Mouse (Mus musculus): ENCODE measurements around the gene Jph4.

Gene Jph4

DNA sequence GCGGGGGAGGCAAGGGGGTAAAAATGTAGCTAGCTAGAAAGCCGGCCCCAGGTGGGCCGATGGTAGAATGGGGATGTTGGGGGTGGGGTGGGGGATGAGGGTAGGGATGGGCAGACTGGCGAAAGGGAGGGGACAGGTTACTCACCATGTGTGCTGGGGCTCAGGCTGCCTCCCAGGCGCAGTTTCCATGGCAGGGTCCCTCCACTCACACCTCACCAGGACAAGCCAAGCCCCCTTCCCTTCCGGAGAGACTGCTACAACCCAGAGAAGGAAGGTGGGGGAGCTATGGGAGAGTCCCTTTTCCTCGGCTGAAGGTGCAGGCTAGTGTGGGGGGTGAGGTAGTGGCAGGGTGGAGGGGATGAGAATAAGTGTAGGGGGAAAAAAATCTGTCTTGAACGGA lies 889 bp downstream of the Jph4 start:
- no peak for DNase-seq

DNA sequence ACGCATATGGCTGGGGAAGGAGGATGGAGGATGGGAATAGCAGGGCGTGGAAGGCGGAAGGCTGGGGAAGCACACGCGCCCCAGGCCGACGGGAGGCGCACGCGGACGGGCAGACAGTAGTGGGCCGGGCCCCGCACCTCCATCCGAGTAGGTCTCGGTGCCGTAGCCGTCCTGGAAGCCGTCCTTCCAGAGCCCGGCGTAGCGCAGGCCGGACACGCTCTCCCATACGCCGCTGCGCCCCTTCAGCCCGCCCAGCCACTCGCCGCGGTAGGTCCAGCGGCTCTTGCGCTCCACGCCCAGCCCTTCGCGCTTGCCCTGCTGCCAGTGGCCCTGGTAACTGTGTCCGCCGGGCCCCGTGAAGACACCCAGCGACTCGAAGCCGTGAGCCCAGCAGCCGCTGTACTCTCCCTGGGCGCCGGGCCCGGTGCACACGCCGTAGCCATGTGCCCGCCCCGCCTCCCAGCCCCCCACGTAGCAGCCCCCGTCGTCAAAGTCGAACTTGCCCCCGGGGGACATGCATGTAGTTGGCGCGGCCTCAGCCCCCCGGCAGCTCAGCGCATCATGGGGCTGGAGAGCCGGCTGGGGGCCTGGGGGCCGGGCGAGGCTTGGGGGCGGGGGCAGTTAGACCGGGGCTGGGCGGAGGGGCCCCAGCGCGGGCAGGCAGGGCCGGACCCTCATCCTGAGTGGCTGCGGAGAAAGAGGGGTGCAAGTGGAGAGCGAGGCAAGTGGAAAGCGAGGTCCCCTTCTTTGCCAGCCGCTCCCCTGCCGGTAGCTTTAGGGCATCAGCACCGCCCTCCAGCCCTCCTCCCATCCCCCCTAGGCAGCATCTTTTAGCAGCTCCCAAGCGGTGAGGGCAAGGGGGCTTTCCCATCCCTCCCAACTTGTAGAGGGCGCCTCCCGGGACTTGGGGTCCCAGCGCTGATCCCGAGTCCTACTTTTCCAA lies 1.7 kb downstream of the Jph4 start:
- DNase-seq: peak; percentile 75

DNA sequence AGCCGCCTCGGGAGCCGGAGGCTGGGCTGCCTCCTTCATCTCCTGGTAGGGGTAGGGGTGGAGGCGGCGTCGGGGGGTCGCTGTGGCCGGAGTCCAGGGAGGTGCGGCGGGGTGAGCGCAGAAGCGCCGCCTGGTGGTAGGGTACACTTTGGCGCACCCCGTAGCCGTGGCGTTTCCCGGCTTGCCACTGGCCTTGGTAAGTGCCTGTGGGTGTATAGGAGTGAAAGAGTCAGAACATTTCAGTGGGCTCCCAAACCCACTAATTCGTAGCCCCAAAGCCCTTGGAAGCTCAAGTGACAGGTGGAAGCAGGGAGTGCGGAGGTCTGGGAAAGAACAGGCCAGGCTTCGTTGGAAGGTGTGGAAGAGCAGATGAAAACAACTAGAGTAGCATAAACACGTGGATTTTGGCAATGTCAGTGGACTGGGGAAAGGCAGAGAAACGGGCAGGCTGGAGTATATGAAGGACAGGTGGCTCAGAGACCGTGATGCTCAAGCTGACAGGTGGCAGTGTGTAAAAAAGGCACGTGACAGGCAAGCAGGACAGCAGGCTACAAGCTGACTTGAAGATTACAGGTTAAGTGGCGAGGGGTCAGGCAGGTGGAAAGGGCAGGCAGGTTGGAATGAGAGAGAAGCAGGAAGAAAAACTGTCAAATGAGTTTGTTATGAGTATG lies 2.6 kb downstream of the Jph4 start:
- no peak for DNase-seq

DNA sequence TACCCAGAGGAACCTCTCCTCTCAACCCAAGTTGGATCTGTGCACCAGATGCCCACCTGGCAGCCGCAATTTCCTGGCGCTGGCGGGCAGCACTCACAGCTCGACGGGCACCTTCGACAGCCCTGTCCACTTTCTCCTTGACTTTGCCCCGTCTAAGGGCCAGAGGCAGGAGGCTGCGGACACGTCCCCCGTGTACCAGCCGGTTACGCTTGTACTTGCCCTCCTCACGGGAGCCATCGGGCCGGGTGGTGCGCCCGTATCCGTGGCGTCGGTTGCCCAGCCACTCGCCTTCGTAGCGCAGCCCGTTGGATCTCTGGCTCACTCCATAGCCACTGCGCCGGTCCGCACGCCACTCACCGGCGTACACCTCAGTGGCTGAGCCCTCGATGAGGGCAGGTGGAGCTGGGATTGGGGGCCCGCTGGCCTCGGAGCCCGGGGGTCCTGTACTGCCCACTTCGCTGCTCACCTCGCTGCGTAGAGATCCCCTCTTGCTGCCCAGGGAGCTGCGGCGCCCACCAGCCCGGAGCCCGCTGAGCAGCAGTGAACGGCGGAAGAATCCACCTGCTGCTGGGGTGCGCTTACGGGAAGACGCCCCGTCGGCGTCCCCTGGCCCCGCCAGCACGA lies 3.3 kb downstream of the Jph4 start:
- no peak for DNase-seq

DNA sequence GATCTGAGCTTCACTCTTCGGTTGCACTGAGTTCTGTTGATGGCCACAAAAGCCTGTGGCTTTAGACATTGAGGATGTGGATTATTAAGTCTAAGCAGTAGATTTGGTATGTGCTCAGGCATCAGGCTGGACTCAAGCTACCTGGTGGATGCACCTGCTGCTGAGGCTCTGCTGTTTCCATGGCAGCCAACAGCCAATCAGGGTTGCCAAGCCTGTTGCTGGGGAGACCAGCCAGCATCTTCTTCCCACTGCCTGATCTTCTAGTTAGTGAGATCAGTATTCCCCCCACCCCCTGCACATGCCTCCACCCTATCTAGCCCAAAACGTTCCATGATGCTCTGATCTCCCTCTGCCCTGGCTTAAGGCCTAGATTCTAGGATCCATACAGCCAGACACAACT lies 5.0 kb downstream of the Jph4 start:
- no peak for DNase-seq

DNA sequence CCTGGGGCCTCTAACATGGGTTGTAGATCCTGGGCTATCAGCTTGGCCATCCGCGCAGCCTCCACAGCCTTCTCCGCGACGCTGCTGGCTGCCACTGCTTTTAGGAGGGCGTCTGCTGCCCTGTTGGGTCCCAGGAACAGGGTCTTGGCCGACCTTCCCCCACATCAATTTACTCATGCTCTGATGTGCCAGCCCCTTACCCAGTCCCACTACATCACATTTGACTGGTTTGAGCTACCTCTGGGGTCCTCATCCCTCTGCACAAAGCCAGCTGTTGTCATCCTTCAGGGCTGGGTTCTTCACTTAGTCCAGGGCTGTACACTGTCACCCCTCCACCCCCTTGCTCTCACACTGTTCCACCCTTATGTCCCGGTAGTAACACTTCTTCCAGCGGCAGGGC lies 6.7 kb downstream of the Jph4 start:
- no peak for DNase-seq

DNA sequence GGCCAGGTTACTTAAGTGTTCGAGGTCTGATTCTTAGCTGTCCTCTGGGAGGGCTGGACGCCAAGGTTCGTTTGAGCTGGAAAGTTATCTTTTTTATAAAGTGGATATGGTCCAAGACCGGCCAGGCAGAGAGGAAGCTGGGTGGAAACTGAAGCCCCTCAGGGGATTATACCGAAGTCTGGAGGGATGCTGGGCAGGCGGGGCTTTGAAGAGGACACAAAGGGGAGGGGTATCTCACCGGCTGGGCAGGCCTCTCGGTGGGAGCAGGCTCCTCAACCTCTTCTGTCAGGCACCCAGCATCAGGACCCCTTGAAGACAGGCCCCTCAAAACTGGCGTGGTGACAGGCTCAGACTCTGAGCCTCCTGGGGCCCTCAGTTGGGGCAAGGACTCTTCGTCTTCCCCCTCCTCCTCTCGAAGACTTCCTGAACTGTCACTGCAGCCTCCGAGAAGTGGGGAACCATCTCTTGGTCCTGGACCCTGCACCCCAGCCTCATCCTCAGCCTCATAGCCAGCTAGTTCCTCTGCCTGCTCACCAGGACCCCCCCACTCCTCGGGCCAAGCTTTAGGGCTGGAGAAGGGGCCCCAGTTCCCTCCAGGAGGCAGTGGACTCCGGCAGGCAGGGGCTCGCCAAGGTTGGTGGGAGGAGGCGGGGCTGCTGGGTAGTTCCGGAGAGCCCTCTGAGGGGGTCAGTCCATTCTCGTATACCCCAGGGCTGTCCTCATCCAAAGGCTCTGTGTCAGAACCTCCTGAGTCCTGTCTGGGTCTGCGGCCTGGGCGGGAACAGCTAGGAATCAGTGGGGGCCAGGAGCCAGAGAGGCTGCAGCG lies 7.5 kb downstream of the Jph4 start:
- DNase-seq: no peak

DNA sequence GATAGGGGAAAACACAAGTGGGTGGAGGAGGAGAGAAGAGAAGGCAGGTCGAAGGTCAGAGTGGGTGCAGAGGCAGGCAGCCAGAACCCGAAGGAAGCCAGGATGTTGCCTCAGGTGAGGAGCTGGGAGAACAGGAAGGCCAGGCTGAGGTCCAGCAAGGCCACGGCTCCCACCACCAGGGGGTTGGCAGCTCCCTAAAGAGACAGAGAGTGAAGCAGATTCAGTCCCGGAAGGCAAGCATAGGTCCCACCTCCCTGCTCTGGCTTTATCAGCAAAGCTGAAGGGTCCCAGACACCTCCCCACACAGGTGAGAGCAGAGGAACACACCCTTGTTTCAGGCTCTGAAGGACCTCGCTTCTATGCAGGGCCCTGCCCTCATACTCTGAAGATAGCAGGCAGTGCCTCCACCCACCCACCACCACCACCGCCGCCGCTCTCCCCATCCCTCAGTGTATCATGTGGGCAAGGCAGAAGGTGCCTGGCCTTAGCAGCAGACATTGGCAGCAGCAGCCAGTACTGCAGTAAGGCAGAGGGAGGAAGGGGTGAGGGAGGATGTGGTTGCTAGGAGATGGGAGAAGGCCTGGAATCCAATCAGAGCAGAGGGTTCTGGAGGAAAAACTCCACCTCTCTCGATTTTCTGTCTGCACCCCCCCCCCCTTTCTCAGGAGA lies 8.4 kb downstream of the Jph4 start:
- peak; percentile 39 for DNase-seq

DNA sequence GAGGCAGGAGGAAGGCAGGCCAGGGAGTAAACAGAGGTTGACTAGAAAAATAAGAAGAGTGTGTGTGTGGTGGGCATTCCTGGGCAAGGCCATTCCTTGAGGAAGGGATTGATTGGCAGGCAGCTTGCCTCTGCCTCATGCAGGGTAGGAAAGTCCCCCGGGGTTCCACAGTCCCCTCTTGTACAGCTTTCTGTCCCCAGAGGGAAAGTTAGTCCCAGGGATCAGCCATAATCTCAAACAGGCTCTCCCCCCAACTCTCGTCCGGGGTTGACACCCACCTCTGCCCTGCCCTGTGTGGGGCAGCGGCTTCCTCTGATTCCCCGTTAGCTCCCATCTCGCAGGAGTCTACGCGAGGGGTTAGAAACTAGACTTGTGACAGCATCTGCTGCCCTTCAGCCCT lies 9.7 kb downstream of the Jph4 start:
- DNase-seq: no peak

DNA sequence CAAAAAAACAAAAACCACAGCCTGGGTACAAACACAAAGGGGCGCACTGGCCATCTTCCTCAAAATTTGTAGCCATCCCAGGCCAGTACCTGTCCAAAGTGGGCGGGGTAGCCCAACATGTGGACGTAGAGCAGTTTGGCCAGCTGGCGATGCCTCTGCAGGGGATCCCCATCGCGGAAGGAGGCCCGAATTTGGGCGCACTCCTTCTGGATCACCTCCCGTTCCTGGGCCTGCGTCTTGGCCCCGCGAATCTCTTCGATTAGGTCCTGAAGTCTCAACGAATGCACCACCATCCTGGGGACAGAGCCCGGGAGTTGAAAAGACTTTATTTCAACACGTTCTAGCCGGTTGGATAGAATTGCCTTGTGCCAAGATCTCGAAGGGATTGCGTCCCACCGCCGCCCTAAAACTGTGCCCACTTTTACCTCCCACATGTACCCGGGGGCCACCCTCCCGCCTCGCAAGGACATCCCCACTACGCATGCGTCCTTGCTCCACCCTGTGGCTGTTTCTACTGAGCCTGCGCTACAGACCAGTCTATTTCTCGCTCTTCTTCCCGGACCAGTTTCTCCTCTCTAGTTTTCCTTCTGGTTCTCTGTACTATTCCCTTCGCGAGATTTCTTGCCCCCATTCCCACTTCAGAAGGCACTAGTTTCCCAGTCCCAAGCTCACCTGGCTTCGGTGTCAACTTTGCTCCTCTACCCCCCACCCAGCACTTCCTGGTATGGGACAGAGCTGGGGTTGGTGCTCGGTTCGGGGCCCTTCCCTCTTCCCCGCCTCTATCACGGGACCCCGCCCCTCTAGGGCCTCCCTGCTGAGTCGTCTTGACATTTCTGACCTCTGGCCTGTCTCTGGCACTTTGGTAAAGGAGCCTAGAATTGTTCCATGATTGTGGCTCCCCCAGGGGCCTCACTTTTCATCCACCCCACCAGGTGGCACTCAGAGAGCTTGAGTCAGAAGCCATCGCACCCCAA lies 10.6 kb downstream of the Jph4 start, which contains the start of gene Ap1g2:
Gene Ap1g2 (minus strand): TSS at position 758 of the 974 bp plus-strand sequence.
- DNase-seq: peak; percentile 87

DNA sequence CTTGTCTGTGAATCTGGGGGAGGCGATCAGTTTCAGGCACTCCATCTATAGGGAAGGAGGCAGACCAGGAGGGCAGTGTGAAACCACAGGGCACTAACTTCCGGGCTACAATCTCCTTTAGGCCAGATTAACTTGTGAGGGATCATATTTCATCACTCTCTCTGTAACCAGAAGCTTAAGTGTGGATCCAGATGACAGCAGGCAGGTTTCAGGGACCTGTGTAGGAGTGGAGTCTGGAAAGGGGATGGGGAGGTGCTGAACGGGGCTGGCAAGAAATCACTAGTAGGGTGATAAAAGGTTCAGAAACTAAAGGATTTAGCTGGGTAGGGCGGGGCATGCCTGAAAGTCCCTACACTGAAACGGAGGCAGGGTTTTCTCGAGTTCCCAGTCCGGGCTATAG lies 11.3 kb downstream of the Jph4 start:
- no peak for DNase-seq

DNA sequence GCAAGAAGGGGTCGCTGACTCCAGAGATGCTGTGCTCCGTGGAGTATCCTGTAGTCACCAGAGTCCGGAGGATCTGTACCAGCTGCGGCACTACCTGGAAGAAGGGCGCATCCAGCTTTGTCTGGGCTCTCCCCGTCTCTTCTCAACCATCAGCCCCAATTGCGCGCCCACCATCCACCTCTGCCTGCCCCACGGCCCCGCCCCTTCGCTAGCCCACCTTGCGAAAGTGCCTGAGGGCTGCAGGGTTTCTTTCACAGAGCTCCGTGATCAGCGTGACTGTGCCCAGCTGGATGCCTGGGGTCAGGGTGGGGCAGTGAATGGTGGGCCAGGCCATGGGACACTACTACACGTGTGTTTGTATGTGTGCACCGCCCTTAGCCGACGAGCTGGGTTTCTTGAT lies 12.4 kb downstream of the Jph4 start:
- DNase-seq: no peak

DNA sequence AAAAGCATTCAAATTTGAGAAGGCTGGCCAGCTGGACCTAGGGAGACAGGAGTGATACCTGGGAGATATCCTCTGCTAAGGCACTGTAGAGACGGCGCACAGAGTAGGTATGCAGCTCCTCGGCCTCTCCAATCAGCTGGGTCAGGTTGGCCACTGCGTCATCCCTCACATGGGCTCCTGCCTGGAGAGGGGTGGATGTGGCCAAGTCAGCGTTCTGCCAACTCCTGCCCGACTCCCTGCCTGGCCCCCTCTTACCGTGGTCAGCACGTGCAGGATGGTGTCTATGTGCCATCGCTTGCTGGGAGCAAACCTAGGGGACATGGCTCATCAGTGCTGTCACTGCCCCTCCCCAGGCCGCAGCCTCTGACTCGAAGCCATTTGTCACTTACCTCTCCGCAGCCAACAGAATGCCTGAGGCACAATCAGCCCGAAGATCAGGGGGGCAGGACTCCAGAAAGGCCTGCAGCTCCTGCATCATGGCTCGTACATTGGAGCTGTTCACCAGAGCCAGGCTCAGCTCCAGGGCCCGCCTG lies 14.4 kb downstream of the Jph4 start:
- DNase-seq: no peak

DNA sequence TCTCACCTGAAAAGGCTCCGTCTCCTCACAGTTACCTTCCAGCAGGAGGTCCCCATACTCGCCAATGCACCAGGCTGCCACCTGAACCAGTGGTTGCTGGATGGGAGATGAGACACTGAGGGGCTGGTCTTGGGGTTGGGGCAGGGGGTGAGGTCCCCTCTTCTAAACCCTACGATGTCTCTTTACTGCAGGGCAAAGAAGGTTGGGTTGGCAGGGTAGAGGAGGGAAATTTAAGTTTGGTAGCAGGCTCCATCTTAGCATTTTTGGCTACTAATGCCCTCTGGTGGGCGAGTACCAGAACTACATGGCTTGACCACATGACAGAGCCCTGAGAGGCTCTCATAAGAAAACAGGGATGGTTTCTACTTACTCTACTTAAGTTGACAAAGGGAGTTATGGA lies 15.1 kb downstream of the Jph4 start:
- DNase-seq: peak; percentile 65

DNA sequence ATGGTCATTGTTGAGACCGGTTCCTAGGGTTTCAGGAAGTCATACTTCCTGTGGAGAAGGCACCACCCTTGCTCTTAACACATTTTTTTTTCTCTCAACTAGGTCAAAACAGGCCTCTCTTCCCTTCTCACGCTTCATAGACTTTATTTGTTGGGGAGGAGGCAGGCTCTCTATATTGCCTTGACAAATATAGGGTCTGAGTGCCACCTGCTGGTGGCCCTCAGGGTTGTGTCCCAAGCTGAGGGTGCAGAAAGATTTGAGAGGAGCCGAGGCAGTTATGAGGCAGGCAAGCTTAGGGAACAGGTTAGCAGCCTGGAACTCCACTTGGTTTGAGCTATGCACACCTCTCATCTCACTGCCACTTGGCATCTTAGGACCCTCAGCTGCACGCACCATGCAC lies 18.7 kb downstream of the Jph4 start:
- DNase-seq: peak; percentile 65

DNA sequence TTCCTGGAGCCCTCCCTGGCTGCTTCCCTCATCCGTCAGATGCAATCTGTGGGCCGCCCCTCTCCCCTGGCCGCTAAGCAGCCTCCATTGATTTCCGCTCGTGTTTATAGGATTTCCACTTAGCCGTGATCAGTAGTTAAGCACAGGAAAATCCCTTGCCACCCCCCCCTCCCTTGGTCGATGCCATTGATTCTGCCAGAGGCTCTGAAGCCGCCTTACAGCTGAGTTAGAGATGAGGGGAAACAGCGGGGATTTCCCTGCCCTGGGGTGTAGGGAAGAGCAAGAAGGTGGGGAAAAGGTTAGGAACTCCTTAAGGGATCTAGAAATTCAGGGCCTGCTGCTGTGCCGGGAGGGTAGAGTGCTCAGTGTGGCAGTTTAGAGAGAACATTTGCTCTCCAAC lies 19.1 kb downstream of the Jph4 start:
- no peak for DNase-seq

DNA sequence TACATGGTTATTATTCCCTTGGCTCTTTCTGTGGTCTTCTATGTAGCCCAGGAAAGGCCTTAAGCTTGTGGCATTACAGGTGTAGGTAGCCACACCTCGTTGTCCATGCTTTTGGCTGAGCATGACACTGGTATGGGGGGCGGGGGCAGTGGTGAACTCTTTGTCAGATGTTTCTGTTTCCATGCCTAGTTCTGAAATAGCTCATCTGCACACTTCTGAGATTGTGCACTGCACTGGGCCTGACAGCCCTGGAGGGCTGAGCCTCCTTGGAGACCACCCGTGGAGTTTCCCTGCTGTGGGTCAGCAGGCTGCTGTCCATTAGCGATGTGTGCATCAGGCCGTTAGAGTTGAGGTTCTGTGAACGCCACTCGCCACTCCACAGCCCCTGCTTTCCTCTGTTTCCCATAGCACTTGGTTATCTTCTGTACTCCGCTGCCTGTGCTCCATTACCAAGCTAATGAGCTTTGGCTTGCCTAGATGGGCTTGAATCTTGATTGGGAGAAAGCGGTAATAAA lies 20.1 kb downstream of the Jph4 start:
- DNase-seq: no peak

DNA sequence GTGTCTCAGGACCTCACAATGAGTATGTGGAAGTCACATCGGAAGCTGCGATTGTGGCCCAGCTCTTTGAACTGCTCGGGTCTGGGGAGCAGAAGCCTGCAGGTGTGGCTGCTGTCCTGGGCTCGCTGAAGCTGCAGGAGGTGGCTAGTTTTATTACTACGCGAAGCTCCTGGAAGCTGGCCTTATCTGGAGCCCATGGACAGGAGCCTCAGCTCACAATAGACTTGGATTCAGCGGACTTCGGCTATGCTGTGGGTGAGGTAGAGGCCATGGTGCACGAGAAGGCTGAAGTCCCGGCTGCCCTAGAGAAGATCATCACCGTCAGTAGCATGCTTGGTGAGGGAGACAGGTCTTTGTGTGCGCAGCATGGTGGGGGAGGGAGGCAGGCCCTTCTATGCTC lies 21.1 kb downstream of the Jph4 start:
- no peak for DNase-seq

DNA sequence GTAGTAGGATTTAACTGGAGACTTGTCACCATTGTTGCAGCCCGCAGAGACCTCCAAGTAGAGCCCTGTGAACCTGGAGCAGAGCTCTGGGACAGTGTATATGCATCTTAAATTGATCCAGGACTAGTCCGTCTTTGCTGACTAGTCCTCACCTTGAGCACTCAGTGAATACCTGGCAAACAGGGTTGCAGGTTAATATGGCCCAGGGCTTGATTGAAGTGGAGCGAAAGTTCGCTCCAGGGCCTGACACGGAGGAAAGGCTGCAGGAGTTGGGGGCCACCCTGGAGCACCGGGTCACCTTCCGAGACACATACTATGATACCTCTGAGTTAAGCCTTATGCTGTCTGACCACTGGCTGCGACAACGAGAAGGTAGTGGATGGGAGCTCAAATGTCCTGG lies 21.5 kb downstream of the Jph4 start:
- DNase-seq: no peak

DNA sequence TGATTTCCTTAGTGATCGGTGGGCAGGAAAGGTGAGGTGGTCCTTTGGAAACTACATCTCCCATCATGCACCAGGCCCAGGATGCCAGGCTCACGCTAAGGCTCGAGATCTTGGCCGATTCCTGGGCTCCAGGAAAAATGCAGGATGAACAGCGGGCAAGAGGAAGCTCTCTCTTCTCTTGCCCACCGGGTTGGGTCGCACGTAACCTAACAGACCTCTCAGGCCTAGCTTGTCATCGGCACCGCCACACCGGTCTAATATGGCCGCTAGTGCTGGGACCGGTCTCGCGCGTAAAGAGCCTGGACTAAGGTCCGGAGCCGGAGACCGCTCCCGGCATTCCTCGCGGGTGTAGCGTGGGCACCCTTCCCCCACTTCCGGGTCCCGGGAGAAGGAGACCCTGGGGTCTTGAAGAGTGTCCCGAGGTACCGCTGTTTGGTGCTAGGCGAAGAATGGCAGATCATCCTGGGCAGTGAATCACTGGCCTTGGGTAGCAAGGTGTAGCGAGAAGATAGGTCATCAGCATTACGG lies 22.0 kb downstream of the Jph4 start, which contains the start of gene Thtpa:
Gene Thtpa (plus strand): TSS at position 81 of the 528 bp plus-strand sequence.
- peak; percentile 93 for DNase-seq
